Mouse (Mus musculus) large intestine, adult 2 months (tissue): Measurements from ENCODE around the gene Evi5l. TPM values are rescaled to one million over a fixed set of nuclear protein-coding genes. Genes with fewer than 3 reads are reported as not detected.

Experiments used
- DNase-seq: peaks from one replicate; pipeline ENCODE4 v3.0.0-alpha.2; 2012; ENCODE audit warnings: low read depth, low spot score
- WGBS: fragments of 180-500 bp; shearing (Covaris S2); methylation state at CpG from one replicate; pipeline ENCODE4 v1.1.7; 2018; 5-methylcytosine and 5-hydroxymethylcytosine counted together
- polyA plus RNA-seq: library from polyadenylated mRNA; depleted of rRNA; stranded (reverse); fragments of >200 nt; gene quantifications from 2 replicates; pipeline ENCODE4 v1.2.3, GENCODE M21; 2012; rRNA removed

Evi5l gene
- polyA plus RNA-seq = 6.2 and 7.9 TPM in 2 replicates

- peak; percentile 99 for DNase-seq
- under 1% methylated on average over 51 of the region's 51 CpGs for WGBS
These were observed at the start of gene Evi5l for GRCm38 (mm10) chr8:4165852-4166751. Gene Evi5l (plus strand): TSS chr8:4166567.

GRCm38 (mm10) chr8:4133798-4134197, 32.6 kb upstream of the Evi5l start, which contains the start of gene Cd209g:
Gene Cd209g (plus strand): TSS chr8:4134098.
- 88% methylated on average over 10 of the region's 10 CpGs for WGBS
- no peak for DNase-seq

DNA sequence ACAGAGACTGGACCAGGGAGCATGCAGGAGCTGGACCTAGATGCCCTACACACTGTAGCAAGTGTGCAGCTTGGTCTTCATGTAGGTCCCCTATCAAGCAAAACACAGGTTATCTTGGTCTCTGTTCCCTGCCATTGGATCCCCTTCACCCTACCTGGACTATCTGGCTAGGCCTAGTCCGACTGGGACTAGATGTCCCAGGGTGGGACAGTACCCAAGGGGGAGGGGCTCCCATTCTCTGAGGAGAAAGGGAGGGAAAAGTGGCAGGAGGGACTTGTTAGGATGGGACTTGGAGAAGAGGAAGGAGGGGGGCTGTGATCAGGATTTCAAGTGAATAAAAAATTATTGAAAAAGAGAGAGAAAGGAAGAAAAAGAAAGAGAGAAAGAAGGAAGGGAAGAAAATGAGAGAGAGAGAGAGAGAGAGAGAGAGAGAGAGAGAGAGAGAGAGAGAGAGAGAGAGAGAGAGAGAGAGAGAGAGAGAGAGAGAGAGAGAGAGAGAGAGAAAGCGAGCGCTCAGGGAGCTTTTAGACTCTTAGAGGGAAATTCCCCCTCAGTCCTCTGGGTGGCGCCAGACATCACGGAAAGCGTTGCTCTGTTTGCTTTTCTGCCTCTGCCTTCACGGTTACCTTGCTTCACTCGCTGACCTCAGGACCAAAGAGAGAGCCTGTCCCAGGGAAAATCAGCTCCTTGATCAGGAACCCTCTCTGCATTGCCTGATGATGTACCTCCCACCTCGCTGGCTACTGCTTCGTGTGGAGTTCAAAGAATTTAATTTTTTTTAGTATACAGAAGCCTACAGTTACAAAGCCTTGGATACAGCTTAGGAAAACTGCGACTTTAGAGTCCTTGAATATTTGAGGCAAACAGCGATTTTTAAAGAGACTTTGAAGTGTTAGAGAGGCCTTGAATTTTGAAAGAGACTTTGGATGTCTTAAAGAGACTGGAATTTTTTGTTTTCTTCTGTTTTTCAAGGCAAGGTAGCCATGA, 26.4 kb upstream of the Evi5l start:
- 12% methylated on average over 12 of the region's 12 CpGs for WGBS
- peak; percentile 57 for DNase-seq

DNA sequence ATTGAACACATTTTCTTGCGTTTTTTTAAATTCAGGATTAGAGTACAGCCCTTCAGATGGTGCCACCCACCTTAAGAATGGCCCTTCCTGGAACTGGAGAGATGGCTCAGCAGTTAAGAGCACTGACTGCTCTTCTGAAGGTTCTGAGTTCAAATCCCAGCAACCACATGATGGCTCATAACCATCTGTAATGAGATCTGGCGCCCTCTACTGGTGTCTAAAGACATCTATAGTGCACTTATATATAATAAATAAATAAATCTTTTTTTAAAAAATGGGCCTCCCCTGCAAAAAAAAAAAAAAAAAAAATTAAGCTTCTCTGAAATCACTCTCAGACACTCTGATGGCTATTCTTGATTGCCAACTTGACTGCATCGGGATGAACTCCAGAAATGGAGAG, 24.6 kb upstream of the Evi5l start:
- WGBS = 59% methylated on average over 3 of the region's 3 CpGs
- no peak for DNase-seq

DNA sequence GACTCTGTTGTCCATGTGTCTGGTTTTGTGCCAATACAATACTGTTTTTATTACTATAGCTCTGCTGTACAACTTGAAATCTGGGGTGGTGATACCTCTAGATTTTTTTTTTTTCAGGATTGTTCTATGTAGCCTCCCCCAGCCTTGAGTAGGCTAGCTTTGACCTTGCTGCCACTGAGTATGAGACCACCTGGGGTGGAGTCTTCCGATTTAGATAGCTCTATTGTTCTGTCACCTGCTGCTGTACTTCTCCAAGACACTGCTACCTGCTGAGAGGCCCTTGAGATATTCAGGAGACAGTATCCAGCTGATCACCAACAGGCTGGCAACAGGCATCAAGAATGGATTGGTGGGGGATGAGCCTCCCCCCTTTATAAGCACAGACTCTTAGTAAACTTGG, 19.1 kb upstream of the Evi5l start:
- 47% methylated on average over 1 of the region's 1 CpGs for WGBS
- DNase-seq = no peak

DNA sequence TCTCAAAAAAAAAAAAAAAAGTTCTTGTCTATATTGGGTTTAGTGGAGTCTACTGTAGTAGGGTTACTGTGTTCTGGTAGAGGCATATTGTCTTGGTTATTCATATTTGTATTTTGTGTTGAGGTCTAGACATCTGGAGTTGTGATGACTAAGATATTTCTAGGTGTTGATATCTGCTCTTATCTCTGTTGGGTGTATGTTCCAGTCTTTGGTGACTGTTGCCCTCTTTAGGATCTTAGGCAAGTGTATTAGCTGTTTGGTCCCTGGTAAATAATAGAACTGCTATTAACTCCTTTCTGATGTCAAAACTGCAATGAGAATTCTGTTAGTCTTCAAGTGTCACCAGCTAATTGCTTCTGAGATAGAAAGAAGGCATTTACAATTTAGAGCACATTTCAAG, 11.5 kb upstream of the Evi5l start:
- no peak for DNase-seq

DNA sequence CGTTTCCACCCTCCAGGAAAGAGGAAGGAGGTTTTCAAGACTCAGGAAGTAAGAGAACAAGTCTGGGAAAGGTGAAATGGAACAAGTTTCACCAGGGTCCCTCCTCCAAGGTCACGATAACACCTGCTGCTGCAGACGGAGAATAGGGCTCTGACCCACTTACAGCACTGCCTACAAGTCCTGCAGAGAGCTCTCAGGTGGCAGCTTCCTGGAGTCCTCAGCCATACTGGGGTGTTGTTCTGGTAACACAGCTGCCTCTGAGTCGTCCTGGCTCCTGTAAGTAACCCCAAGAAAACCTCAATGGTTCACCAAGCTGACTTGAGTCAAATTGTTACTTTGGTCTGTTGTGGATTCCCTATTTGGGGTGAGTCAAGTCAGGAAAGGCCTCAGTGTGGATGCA, 3.6 kb upstream of the Evi5l start:
- no peak for DNase-seq
- WGBS = 33% methylated on average over 4 of the region's 4 CpGs

DNA sequence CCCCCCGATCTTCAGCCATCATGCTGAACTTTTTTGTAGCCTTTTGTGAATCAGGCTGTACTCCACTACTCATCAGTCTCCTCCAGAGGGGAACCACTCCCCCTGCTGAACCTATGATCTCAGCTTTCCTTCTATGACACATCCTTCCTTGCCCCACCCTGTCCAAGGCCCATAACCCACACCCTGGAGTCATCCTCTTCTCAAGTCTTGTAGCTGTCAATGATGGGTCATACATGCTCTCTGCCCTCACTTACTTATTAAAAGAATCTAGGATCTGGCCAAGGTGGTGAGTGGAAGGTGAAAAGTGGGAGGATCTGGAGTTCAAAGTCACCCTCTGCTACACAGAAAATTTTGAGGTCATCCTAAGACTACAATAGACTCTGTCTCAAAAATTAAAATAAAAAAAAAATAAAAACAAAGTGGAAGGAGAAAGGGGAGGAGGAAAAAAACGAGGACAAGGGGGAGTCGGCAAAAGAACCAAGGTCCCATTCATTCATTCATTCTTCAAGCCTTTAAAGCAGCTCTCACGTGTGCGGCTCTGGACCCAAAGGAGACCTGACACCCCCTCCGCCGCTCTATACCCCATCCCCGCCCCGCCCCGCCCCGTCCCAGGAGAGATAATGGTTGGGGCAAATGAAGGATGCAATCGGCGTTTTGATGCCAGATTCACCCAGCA, 1.1 kb upstream of the Evi5l start:
- DNase-seq = peak; percentile 35
- 7% methylated on average over 13 of the region's 13 CpGs for whole genome bisulfite sequencing

DNA sequence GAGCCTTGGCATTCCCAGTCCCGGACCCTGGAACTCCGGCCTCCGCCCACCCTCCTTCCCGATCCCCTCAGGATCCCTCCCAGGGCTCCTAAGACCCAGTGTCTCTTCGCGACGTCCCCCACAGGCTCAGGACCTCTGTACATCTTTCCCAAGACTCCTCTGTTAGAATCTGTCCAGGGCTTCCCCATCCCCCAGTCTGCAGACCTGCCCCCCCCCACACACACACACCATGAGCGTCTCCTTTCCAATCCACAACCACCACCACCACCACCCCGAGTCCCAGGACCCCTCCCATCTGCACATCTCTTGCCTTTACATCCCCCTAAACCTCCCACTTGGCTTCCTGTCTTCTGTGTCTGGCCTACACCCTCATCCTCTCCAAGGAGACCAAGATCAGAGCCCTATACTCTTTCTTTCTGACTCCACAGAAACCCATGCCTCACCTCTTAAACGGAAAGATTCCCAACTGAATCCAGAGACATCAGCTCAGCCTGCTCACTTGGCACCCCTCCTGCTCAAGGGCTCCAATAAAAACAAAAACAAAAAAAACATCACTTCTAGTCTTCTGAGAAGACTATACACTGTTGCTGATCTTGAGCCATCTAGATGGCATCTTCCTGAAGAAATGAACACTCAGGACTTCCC, 636 bp downstream of the Evi5l start:
- DNase-seq = no peak
- 9% methylated on average over 8 of the region's 10 CpGs for WGBS

DNA sequence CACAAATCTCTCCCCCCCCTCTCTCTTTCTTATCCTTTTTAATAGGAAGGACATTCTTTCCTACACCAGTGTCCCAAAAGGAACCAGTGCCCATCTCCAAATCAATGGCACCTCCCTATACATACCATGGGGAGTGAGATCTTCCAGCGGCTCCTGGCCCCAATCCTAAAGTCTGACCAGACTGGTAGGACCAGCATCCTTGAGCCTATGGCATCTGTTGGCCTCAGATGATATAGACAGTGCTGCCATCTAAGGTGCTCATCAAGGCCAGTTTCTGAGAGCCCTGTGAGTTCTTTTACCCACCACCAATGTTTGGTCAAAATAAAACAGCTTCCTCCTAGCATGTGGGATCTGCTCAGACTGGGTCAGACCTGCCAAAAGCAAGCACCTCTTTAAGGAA, 1.6 kb downstream of the Evi5l start:
- no peak for DNase-seq
- 85% methylated on average over 1 of the region's 1 CpGs for WGBS

- 81% methylated on average over 3 of the region's 3 CpGs for WGBS
- no peak for DNase-seq
These were observed 6.1 kb downstream of the Evi5l start for GRCm38 (mm10) chr8:4172486-4172885.

DNA sequence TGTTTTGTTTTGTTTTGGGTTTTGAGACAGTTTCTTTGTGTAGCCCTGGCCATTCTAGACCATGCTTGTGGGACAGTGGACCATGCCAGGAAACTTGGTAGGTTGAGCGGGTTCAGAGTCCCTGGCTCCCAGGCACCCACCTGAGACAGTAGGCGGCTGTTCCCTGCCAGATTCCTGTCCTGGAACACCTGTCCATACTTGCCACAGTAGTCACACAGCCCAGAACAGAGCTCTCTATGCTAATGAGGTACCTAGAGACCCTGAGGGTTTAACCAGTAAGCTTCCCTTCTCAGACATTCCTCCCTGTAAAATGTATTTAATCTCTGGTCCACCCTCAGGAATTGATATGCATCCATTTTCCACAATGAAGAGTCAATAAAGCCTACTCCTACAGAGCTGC, 7.7 kb downstream of the Evi5l start:
- DNase-seq = no peak
- 88% methylated on average over 2 of the region's 2 CpGs for WGBS

DNA sequence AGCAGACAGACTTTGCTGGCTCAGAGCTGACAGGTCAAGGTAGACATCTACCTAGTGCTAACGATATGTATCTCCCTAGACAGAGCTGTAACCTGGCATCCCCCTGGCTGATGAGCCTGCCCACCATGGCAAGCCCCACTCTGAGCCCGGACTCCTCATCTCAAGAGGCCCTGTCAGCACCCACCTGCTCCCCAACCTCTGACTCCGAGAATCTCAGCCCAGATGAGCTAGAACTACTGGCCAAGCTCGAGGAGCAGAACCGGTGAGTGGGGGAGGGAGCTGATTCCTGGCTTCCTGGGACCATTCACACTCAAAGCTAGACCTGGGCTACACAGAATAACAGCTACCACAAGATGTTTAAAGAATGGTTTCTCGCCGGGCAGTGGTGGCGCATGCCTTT, 17.0 kb downstream of the Evi5l start:
- DNase-seq = no peak
- 91% methylated on average over 8 of the region's 8 CpGs for WGBS

GRCm38 (mm10) chr8:4186151-4186550, 19.8 kb downstream of the Evi5l start:
- 89% methylated on average over 2 of the region's 2 CpGs for WGBS
- DNase-seq = no peak

DNA sequence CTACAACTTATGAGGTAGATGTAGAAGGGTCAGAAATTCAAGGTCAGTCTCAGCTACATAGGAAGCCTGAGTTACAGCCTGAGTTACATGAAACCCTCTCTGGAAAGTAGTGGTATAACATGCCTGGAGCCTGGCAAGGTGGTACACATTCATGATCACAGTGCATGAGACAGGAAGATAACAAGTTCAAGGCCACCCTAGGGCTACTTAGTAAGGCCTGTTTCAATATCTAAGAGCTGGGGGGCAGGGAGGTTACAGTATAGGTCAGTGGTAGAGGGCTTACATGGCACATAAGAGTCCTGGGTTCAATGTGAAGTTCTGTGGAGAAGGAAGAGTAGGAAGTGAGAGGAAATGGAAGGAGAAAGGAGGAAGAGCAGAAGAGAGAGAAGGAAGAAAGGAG, 22.2 kb downstream of the Evi5l start:
- no peak for DNase-seq

DNA sequence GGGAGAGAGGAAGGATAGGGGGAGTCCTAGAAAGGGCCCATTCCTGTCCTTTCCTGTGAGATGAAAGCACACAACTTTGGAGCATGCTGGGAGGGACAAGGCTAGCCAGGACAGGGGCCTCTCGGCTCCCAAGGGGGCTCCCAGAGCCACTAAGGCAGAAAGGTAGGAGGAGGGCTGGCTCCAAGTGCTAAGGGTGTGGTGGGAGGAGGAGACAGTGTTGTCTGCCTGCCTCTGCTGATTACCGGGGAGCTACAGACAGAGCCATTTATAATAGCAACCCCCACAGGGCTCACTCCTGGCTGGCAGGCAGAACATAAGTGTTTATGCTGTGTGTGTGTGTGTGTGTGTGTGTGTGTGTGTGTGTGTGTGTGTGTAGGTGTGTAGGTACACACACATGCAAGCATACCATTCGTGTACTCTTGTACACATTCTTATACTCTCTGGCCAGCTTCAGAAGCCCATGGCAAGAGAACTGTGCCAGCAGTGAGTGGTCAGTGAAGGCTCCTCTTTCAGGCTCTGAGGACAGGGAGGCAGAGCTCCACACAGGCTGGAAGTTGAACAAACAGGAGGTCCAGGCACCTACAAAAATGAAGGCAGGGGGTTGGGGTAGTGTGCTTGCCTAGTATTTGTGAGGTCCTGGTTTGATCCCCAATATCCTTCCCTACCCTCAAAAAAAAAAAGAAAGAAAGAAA, 22.8 kb downstream of the Evi5l start:
- 40% methylated on average over 3 of the region's 3 CpGs for WGBS
- DNase-seq = no peak

DNA sequence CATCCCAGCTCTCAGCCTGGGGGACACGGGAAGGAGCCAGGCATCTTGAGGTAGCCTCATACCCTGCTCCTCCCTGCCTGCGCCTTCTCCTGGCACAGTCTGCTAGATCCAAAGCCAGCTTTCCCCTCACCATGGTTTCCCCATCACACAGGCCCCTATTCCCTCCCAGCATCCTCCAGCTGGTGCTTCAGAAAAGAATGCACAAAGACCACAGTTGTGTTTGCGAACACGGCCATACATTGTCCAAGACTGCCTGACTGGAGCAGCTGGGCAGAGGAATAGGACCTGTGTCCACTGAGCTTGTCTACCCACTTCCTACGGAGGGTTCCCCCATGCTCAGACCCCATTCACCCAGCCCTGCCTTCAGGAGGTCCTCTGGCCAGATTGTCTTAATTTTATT, 25.9 kb downstream of the Evi5l start:
- WGBS = 78% methylated on average over 5 of the region's 5 CpGs
- DNase-seq = no peak

GRCm38 (mm10) chr8:4192807-4193587, 26.6 kb downstream of the Evi5l start:
- WGBS = 19% methylated on average over 18 of the region's 18 CpGs
- DNase-seq = no peak
